8 mouse cellular contexts compared by ENCODE assay signal in the genomic region with DNA sequence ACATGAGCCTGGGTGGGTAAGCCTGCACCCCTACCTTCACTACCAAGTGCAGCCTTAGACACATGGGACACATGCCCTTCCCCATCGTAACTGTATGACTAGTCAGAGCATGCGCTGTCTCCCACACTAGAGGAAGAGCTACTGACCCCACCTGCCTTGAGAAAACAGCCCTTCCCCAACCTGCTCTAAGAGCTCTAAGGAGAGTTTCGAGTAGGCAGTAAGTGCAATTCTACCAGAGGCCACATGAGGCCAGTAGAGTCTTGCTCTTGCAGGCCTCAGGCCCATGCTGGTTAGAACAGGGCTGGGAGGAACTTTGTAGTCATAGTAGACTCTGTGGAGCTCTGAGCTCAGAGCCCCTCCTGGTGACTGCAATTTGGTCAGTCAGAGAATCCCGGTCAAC. TPM values are rescaled to one million over a fixed set of nuclear protein-coding genes. Genes with fewer than 3 reads are reported as not detected.
DNase-seq lines count a peak whose midpoint lies in the region.

No protein-coding gene starts in this region.

- no peaks in the 10 kb centered on the region for H3K36me3 ChIP-seq in megakaryocyte, embryonic 14.5 days (replicated peaks; ENCODE audit: low read length)

- peaks cover 57% of the 10 kb centered on the region for H3K4me1 ChIP-seq in megakaryocyte, embryonic 14.5 days

- intact Hi-C loops in left cerebral cortex, postnatal 10 days (cut with DNase I), result loop anchor here (5.0 kb wide), 3 partner anchors 267 to 762 kb away; a partner anchor contains a TSS

- no peaks in the 10 kb centered on the region for H3K9me3 ChIP-seq in megakaryocyte, embryonic 14.5 days

- no peaks in the 10 kb centered on the region for H3K27me3 ChIP-seq in megakaryocyte, embryonic 14.5 days (replicated peaks)

- peak overlapping the region; percentile 59 for H3K4me3 ChIP-seq in megakaryocyte, embryonic 14.5 days (replicated peaks)

- peak; percentile 59 to 84 for DNase-seq in adrenal gland, adult (ENCODE audit: inconsistent age in 2 of 2, low spot score in 1 of 2)
- no peak for DNase-seq in adrenal gland, postnatal 4 days (ENCODE audit: low spot score in 2 of 2)
- peak; percentile 61 for DNase-seq in c-Kit-positive CD71-positive TER-119-negative erythroid progenitor cells, embryonic 14.5 days (ENCODE audit: low read depth)
- DNase-seq in frontal cortex, postnatal 10 days (ENCODE audit: low spot score in 2 of 2), result peak; percentile 42 to 65
- peak; percentile 92 for DNase-seq in induced T-regulatory cell, adult 2 months (ENCODE audit: low read depth)
- DNase-seq in left cerebral cortex, postnatal 10 days (ENCODE audit: extremely low spot score in 1 of 2, low spot score in 2 of 2), result peak; percentile 59 to 77
- peak; percentile 29 to 37 for DNase-seq in right cerebral cortex, postnatal 36 days (ENCODE audit: low spot score in 2 of 2)

RNA-seq across cellular contexts. Expression of a gene that starts 34.7 kb away (rescaled TPM):
- 1 to 10 TPM; 4.8 to 7.3 TPM for total RNA-seq in adrenal gland, postnatal 4 days (2021)
- 10 to 100 TPM; 35.0 to 39.1 TPM for total RNA-seq in left cerebral cortex, postnatal 10 days (2021)
- not detected in 2 replicates for polyA plus RNA-seq in megakaryocyte, embryonic 14.5 days (2012; ENCODE audit: insufficient read depth, low replicate concordance)

Comparison
In these comparisons a context has a peak if more than half of its experiments do, and no peak if none do; other contexts are left out.
1. DNase-seq: peak in adrenal gland, adult (2 of 2), c-Kit-positive CD71-positive TER-119-negative erythroid progenitor cells, embryonic 14.5 days (single experiment), frontal cortex, postnatal 10 days (2 of 2), induced T-regulatory cell, adult 2 months (single experiment), left cerebral cortex, postnatal 10 days (2 of 2) and right cerebral cortex, postnatal 36 days (2 of 2); none in adrenal gland, postnatal 4 days (0 of 2).
2. RNA of a gene that starts 34.7 kb away (total RNA-seq): 35.0 to 39.1 TPM in left cerebral cortex, postnatal 10 days; 4.8 to 7.3 TPM in adrenal gland, postnatal 4 days; every median in the first group is over 4 times any median in the second.